Mouse (Mus musculus) MN1 (cell line): ENCODE data around the gene Pid1.

ENCODE experiments used
- DNase-seq: peaks from one replicate; pipeline ENCODE4 v3.0.0-alpha.2; 2016; ENCODE audit warnings: low spot score

Pid1 gene

DNA sequence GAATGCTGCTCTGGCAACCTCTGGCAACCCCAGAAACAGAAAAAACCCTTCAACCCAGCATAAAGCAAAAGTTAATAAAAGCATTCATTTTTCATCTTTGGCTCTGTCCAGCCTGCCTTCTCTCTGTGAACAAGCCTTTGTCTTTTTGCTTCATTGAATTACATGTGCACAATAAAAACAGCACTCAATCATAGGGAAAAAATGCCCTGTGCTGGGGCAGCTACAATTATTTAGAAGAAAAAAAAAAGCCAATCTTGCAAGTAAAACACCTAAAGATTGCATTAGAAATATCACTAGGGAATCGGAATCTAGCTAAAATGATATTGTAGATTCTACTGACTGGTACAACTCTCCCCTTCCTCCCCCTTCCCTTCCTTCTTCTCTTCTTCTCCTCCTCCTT is 307.7 kb downstream of the Pid1 start:
- no peak for DNase-seq

DNA sequence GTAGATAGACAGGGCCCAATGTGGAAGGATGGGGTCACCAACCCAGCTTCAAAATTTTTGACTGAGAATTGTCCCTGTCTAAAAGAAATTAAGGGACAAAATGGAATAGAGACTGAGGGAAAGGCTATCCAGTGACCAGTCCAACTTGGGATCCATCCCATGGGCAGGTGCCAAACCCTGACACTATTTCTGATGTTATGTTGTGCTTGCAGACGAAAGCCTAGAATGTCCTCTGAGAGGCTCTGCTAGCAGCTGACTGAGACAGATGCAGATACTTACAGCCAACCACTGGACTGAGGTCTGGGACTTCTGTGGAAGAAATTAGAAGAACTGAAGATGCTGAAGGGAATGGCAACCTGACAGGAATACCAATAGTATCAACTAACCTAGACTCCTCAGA is 338.2 kb downstream of the Pid1 start:
- no peak for DNase-seq

DNA sequence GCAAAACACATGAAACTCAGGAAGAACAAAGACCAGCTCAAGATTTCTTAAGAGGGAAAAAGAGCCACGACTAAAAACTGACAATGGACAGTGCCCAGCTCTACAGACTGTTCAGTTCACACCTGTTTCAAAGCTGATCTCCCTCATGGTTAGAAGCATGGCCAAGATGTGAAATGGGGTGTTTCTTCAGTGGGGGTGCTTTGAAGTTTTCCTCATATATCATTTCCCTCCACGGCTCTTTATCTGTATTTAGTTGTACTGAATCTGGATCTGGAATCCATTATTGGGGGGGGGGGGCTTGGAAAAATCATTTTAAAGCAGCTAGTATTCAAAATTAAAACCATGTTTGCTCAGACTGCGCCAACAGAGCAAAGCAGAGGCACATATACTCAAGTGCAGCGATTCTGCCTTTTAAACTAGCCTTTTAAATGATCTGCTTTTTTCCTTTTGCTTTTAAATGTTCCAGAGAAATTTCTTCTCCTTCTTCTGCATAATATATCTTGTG is 351.1 kb downstream of the Pid1 start:
- DNase-seq: no peak

DNA sequence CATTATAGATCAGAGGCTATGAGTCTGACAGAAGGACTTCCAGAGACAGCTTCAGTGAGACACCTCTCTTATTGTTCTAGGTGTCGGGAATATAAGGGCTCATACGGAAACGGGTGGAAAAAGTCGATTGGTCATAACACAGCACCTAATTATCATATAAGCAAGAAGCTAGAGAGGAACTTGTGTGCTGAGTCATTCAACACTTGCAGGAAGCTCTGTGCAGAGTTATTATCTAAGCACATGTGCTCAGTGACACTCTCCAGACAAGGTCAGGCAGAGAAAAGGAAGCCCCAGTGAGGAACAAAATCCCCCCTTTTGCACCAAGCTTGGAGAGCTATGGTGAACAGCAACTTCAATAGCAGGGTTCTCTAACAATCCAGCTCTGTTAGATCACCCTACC is 361.4 kb downstream of the Pid1 start:
- DNase-seq: no peak
